Mouse (Mus musculus) midbrain, embryonic 16.5 days (tissue): ENCODE results near the gene Gm5089. TPM values are rescaled to one million over a fixed set of nuclear protein-coding genes. Genes with fewer than 3 reads are reported as not detected.

Source experiments
- ATAC-seq: fragments of 200-750 bp; cut with Nextera tagmentation; 2 replicates; pipeline ENCODE4 v1.8.0; 2017; ENCODE audit warnings: moderate TSS enrichment
- H3K27ac ChIP-seq: fragments of 300-500 bp; sonication (generic); 2 replicates; pipeline ENCODE4 v1.5.1; 2014; ENCODE audit warnings: mild to moderate bottlenecking, low read length, mixed read lengths
- H3K27me3 ChIP-seq: fragments of 300-500 bp; sonication (generic); 2 replicates; pipeline ENCODE4 v1.6.1; 2014; ENCODE audit warnings: low read depth, low read length, mixed read lengths; ENCODE audit not compliant: control insufficient read depth, insufficient read depth
- H3K36me3 ChIP-seq: fragments of 300-500 bp; sonication (generic); 2 replicates; pipeline ENCODE4 v1.6.1; 2014; ENCODE audit warnings: mild to moderate bottlenecking, low read length, moderate library complexity, mixed read lengths; ENCODE audit not compliant: control insufficient read depth, insufficient read depth
- H3K4me1 ChIP-seq: fragments of 300-500 bp; sonication (generic); 2 replicates; pipeline ENCODE4 v1.6.1; 2014; ENCODE audit warnings: mild to moderate bottlenecking, low read length, mixed read lengths; ENCODE audit not compliant: control insufficient read depth, insufficient read depth
- H3K4me2 ChIP-seq: fragments of 300-500 bp; sonication (generic); 2 replicates; pipeline ENCODE4 v1.6.1; 2014; ENCODE audit warnings: mild to moderate bottlenecking, low read length, mixed read lengths
- H3K4me3 ChIP-seq: fragments of 300-500 bp; sonication (generic); 2 replicates; pipeline ENCODE4 v1.5.1; 2014; ENCODE audit warnings: low read depth, mild to moderate bottlenecking, low read length, moderate library complexity, mixed read lengths
- H3K9ac ChIP-seq: fragments of 300-500 bp; sonication (generic); 2 replicates; pipeline ENCODE4 v1.6.1; 2014; ENCODE audit warnings: low read depth, low read length, mixed read lengths
- H3K9me3 ChIP-seq: fragments of 300-500 bp; sonication (generic); replicated peaks from 2 replicates; pipeline ENCODE4 v1.6.1; 2014; ENCODE audit warnings: mild to moderate bottlenecking, low read length, mixed read lengths; ENCODE audit not compliant: control insufficient read depth, poor library complexity, severe bottlenecking
- WGBS: fragments of 180-500 bp; shearing (Covaris S2); extraction: QIAGEN DNeasy Blood & Tissue Kit; methylation state at CpG from one replicate; pipeline ENCODE4 v1.1.7; 2014; 5-methylcytosine and 5-hydroxymethylcytosine counted together
- polyA plus RNA-seq: library from polyadenylated mRNA; unstranded; fragments of >200 nt; fragmentation: Nextera tagmentation; extraction: Ambion mirVana; gene quantifications from 2 replicates; pipeline ENCODE4 v1.2.1, GENCODE M21; 2015

The Gm5089 gene
- polyA plus RNA-seq, 1 experiment from 2014 or later: 0.82 TPM

GRCm38 (mm10) chr14:122390935-122391334 is 60.0 kb downstream of the Gm5089 start:
- Histone ChIP-seq H3K9ac (no peak overlapping the region), H3K36me3 (no peaks in the 10 kb centered on the region), H3K27ac (no peak overlapping the region), H3K9me3 (no peaks in the 10 kb centered on the region), H3K4me2 (no peak overlapping the region), H3K4me3 (no peak overlapping the region), H3K4me1 (no peaks in the 10 kb centered on the region), H3K27me3 (peaks cover 31% of the 10 kb centered on the region)
- ATAC-seq: no peak
- 72% methylated on average over 4 of the region's 4 CpGs for WGBS

GRCm38 (mm10) chr14:122389684-122390370 is 61.1 kb downstream of the Gm5089 start:
- ATAC-seq: no peak
- Histone ChIP-seq H3K9ac (no peak overlapping the region), H3K4me1 (no peaks in the 10 kb centered on the region), H3K9me3 (no peaks in the 10 kb centered on the region), H3K27ac (no peak overlapping the region), H3K27me3 (peaks cover 38% of the 10 kb centered on the region), H3K36me3 (no peaks in the 10 kb centered on the region), H3K4me2 (no peak overlapping the region), H3K4me3 (no peak overlapping the region)
- 84% methylated on average over 13 of the region's 13 CpGs for WGBS

- no peak for ATAC-seq
- no peak overlapping the region for H3K9ac ChIP-seq
- H3K27ac ChIP-seq: no peak overlapping the region
- no peak overlapping the region for H3K4me2 ChIP-seq
- peaks cover 46% of the 10 kb centered on the region for H3K27me3 ChIP-seq
- no peaks in the 10 kb centered on the region for H3K4me1 ChIP-seq
- H3K4me3 ChIP-seq: no peak overlapping the region
- WGBS: 57% methylated on average over 19 of the region's 19 CpGs
- no peaks in the 10 kb centered on the region for H3K36me3 ChIP-seq
- no peaks in the 10 kb centered on the region for H3K9me3 ChIP-seq
Measured at GRCm38 (mm10) chr14:122388431-122389031, 62.4 kb downstream of the Gm5089 start.

GRCm38 (mm10) chr14:122387781-122388180 is 63.1 kb downstream of the Gm5089 start:
- whole genome bisulfite sequencing: 70% methylated on average over 5 of the region's 5 CpGs
- no peak for ATAC-seq
- H3K27me3 ChIP-seq: peaks cover 46% of the 10 kb centered on the region

DNA sequence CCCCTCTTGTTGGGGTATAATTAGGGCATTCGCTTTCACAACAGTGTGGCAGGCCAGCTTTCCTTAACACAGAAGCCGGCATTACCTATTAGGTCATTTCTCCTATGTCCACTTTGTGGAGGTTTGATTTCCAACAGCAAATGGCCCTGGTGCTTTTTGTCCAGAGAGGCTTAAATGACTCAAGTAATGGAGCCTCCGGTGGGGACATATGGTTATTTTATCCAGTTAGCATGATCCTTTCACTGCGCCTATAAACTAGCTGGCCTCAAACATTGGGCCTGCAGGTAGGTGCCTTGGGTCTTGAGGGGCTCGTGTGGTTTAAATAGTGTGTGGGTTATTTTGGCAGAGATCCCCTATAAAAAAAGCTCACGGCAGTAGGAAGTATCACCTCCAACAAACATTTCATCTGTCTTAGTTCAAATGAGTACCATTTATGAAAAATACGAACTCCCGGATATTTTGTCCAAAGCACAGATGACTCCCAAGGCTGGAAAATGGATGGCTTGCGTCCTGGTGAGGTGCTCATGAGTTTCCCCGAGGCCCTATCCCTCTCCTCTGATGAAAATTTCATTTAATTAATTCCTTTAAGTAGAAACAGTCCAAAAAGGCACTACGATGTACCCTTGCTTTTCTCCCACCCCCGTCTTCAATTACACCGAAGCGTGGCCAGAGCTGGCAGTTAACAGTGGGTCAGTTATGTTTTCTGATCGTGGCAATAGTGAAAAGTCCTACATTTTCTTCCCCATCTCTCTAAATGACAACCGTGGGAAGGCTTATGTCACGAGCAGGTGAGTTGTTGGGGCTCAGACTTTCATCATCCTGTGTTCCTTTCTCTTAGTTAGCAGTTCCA is 64.4 kb downstream of the Gm5089 start:
- Histone ChIP-seq H3K9me3 (no peaks in the 10 kb centered on the region), H3K36me3 (no peaks in the 10 kb centered on the region), H3K4me2 (no peak overlapping the region), H3K27ac (no peak overlapping the region), H3K27me3 (peaks cover 39% of the 10 kb centered on the region), H3K9ac (no peak overlapping the region), H3K4me1 (no peaks in the 10 kb centered on the region), H3K4me3 (no peak overlapping the region)
- no peak for ATAC-seq
- WGBS: 83% methylated on average over 17 of the region's 17 CpGs

More at GRCm38 (mm10) chr14:122387781-122388180, 63.1 kb downstream of the Gm5089 start:
- Histone ChIP-seq H3K9ac (no peak overlapping the region), H3K36me3 (no peaks in the 10 kb centered on the region), H3K9me3 (no peaks in the 10 kb centered on the region), H3K4me1 (no peaks in the 10 kb centered on the region), H3K4me3 (no peak overlapping the region), H3K4me2 (no peak overlapping the region), H3K27ac (no peak overlapping the region)

- ATAC-seq: no peak
- no peak overlapping the region for H3K9ac ChIP-seq
- no peak overlapping the region for H3K4me3 ChIP-seq
- H3K9me3 ChIP-seq: no peaks in the 10 kb centered on the region
- peaks cover 40% of the 10 kb centered on the region for H3K27me3 ChIP-seq
- 88% methylated on average over 5 of the region's 5 CpGs for WGBS
- no peaks in the 10 kb centered on the region for H3K4me1 ChIP-seq
- H3K27ac ChIP-seq: no peak overlapping the region
- no peaks in the 10 kb centered on the region for H3K36me3 ChIP-seq
- no peak overlapping the region for H3K4me2 ChIP-seq
Measured at GRCm38 (mm10) chr14:122385758-122386157, 65.2 kb downstream of the Gm5089 start.

- Histone ChIP-seq H3K4me3 (no peak overlapping the region), H3K27me3 (peaks cover 39% of the 10 kb centered on the region), H3K4me2 (no peak overlapping the region), H3K27ac (no peak overlapping the region), H3K9ac (no peak overlapping the region), H3K36me3 (no peaks in the 10 kb centered on the region), H3K9me3 (no peaks in the 10 kb centered on the region), H3K4me1 (no peaks in the 10 kb centered on the region)
- WGBS: 65% methylated on average over 3 of the region's 3 CpGs
- ATAC-seq: no peak
Measured at GRCm38 (mm10) chr14:122385238-122385534, 65.7 kb downstream of the Gm5089 start.
